Mouse (Mus musculus) ES-E14 (cell line): ENCODE data around the gene Ccl11.

Source experiments
- CHD2 ChIP-seq: IDR thresholded peaks from 2 replicates; pipeline ENCODE4 v1.6.1; 2014; ENCODE audit warnings: mild to moderate bottlenecking, low read depth, low read length, inconsistent platforms
- HCFC1 ChIP-seq: IDR thresholded peaks from 2 replicates; pipeline ENCODE4 v1.6.1; 2012; ENCODE audit warnings: low read length, inconsistent platforms, borderline replicate concordance; ENCODE audit not compliant: insufficient read depth
- ZC3H11A ChIP-seq: IDR thresholded peaks from 2 replicates; pipeline ENCODE4 v1.6.1; 2012; ENCODE audit warnings: low read depth, mild to moderate bottlenecking, inconsistent platforms, low read length, borderline replicate concordance
- ZNF384 ChIP-seq: IDR thresholded peaks from 2 replicates; pipeline ENCODE4 v1.6.1; 2012; ENCODE audit warnings: low read depth, low read length, inconsistent platforms

DNA sequence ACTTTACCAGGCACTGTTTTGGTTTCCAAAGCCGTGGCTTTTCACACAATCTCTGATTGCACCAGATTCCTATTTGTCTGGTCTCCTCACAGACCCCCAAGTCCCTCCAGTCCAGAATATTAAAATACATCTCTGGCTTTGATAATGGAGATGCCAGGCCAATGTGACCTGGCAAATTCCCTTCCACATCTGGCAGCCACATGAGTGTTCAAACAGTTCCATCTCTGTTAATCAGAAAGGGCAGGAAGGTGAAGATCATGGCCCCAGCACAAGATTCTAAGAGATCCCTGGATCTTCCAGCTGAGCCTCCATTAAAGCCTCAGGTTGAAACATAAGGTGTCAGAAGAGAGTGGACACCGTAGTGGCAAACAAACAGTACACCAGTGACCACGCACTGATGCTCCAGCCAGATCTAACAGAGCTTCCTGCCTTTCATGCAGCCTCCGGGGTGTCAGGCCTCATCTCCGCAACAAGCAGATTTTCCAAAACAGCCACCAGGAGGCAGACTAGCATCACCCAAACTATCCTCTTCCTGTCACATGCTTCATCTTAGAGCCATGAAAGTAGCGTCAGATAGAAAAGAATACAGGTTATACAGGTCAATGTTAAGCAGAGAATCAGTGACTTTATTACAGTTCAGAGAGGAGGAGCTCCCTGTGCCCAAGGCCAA lies 9.7 kb upstream of the Ccl11 start:
- TF ChIP-seq ZC3H11A (peak; percentile 75; the same call in 1 of the 2 replicates), CHD2 (no peak), ZNF384 (no peak), HCFC1 (no peak)
